Mouse (Mus musculus): ENCODE measurements around the gene Ugt1a1. TPM values are rescaled to one million over a fixed set of nuclear protein-coding genes. Genes with fewer than 3 reads are reported as not detected.

Ugt1a1 gene
- total and polyA plus RNA-seq, 3 experiments: 0.19 TPM; not detected in 2

GRCm38 (mm10) chr1:88262255-88262654 is 50.5 kb downstream of the Ugt1a1 start:
- dilution Hi-C loops (cut with MboI; ENCODE audit: extremely low pct_ligation_motif_present, extremely low pct_unique_long_range_greater_than_20kb, low sequenced_read_pairs) (no loop called here), in situ Hi-C loops (cut with MboI; ENCODE audit: low pct_ligation_motif_present, low pct_unique_long_range_greater_than_20kb, low sequenced_read_pairs) (no loop called here)
- DNase-seq (ENCODE audit: extremely low read depth): no peak
- Histone ChIP-seq H3K4me2 (ENCODE audit: insufficient read depth, low read depth, poor library complexity, severe bottlenecking) (no peak overlapping the region), H3K4me3 (replicated peaks in 1 of 3; ENCODE audit: low read depth in 2 of 3, low read length in 2 of 3, poor library complexity in 1 of 3) (no peak overlapping the region), H3K9me3 (replicated peaks; ENCODE audit: low read length) (peaks cover 20% of the 10 kb centered on the region), H3K4me1 (ENCODE audit: control insufficient read depth in 1 of 2, insufficient read depth in 2 of 2) (peaks cover 2 to 29% of the 10 kb centered on the region in 2 experiments; a peak in 3 of 4 replicates), H3K79me2 (replicated peaks; ENCODE audit: control insufficient read depth, extremely low read depth, insufficient read depth, poor library complexity, severe bottlenecking) (no peaks in the 10 kb centered on the region), H3K36me3 (replicated peaks in 1 of 2; ENCODE audit: control insufficient read depth in 1 of 2, insufficient read depth in 1 of 2, low read length in 1 of 2) (peaks cover 44 to 75% of the 10 kb centered on the region in 2 experiments), H3K27me3 (replicated peaks) (no peaks in the 10 kb centered on the region), H3K9ac (ENCODE audit: insufficient read depth, low read depth) (no peak overlapping the region), H3K27ac (ENCODE audit: insufficient read depth, low read depth) (no peak overlapping the region)
- no peak for TF ChIP-seq JUN (IDR thresholded peaks at IDR 0.05; ENCODE audit: insufficient read depth, low read depth, low read length)
- no peak for TF ChIP-seq PAX5 (IDR thresholded peaks at IDR 0.05; ENCODE audit: low read length)
- no peak for TF ChIP-seq RCOR1 (conservative IDR thresholded peaks at IDR 0.05; ENCODE audit: low read depth, low read length)
- TF ChIP-seq JUND (conservative IDR thresholded peaks at IDR 0.05; ENCODE audit: low read depth, low read length): no peak
- TF ChIP-seq CHD1 (IDR thresholded peaks at IDR 0.05; ENCODE audit: low read depth, low read length): no peak
- peak; percentile 17 for TF ChIP-seq POLR2A (IDR thresholded peaks at IDR 0.05; ENCODE audit: low read depth, low read length)
- peak; percentile 73; the same call in 1 of the 2 replicates for TF ChIP-seq POLR2AphosphoS2 (IDR thresholded peaks at IDR 0.05; ENCODE audit: low read depth, low read length)
- 0 out of 2 replicates have a peak, but pooled peaks have one; percentile 20 for TF ChIP-seq CHD2 (IDR thresholded peaks at IDR 0.05; ENCODE audit: low read length)
- TF ChIP-seq MYC (IDR thresholded peaks at IDR 0.05; ENCODE audit: low read depth, low read length): no peak
- no peak for TF ChIP-seq USF1 (IDR thresholded peaks at IDR 0.05; ENCODE audit: low read depth, low read length)
- TF ChIP-seq MAZ (IDR thresholded peaks at IDR 0.05; ENCODE audit: low read depth, low read length): no peak
- TF ChIP-seq HCFC1 (IDR thresholded peaks at IDR 0.05; ENCODE audit: low read depth, low read length): no peak
- TF ChIP-seq E2F4 (IDR thresholded peaks at IDR 0.05; ENCODE audit: insufficient replicate concordance, low read depth, low read length): no peak
- TF ChIP-seq MAFK (IDR thresholded peaks at IDR 0.05; ENCODE audit: insufficient replicate concordance, low read length): no peak
- TF ChIP-seq MXI1 (IDR thresholded peaks at IDR 0.05; ENCODE audit: low read depth, low read length): no peak
- TF ChIP-seq ELF1 (IDR thresholded peaks at IDR 0.05; ENCODE audit: low read depth, low read length): no peak
- TF ChIP-seq KAT2A (IDR thresholded peaks at IDR 0.05; ENCODE audit: insufficient replicate concordance, low read length): 0 out of 2 replicates have a peak, but pooled peaks have one; percentile 14
- no peak for TF ChIP-seq TBP (conservative IDR thresholded peaks at IDR 0.05; ENCODE audit: low read depth, low read length)
- TF ChIP-seq NRF1 (IDR thresholded peaks at IDR 0.05; ENCODE audit: low read depth, low read length): no peak
- no peak for TF ChIP-seq BHLHE40 (IDR thresholded peaks at IDR 0.05; ENCODE audit: low read depth, low read length)
- no peak for TF ChIP-seq MAX (IDR thresholded peaks at IDR 0.05; ENCODE audit: low read length)
- no peak for TF ChIP-seq CTCF (conservative IDR thresholded peaks at IDR 0.05 in 1 of 2, IDR thresholded peaks at IDR 0.05 in 1 of 2; ENCODE audit: low read depth in 2 of 2, low read length in 2 of 2)
- no peak for TF ChIP-seq ZNF384 (IDR thresholded peaks at IDR 0.05; ENCODE audit: low read depth, low read length)
- TF ChIP-seq ETS1 (conservative IDR thresholded peaks at IDR 0.05; ENCODE audit: low read depth, low read length): no peak
- no peak for TF ChIP-seq GABPA (IDR thresholded peaks at IDR 0.05; ENCODE audit: insufficient replicate concordance, low read depth, low read length)

Data from CH12.LX (cell line).